Mouse (Mus musculus): ENCODE measurements around the gene Pglyrp2. TPM values are rescaled to one million over a fixed set of nuclear protein-coding genes. Genes with fewer than 3 reads are reported as not detected.

Pglyrp2 gene
- not detected in 2 replicates for polyA plus RNA-seq (2014; fragmentation: Nextera tagmentation; extraction: Ambion mirVana)

- ATAC-seq: no peak
- Histone ChIP-seq H3K9ac (ENCODE audit: low read length) (no peak within 1 kb of the TSS), H3K36me3 (ENCODE audit: control insufficient read depth, insufficient read depth, low read length) (no peaks in the 10 kb centered on the region), H3K27ac (ENCODE audit: low read depth, low read length) (no peak within 1 kb of the TSS), H3K4me2 (ENCODE audit: low read length) (no peak within 1 kb of the TSS), H3K27me3 (replicated peaks; ENCODE audit: control insufficient read depth, insufficient read depth, low read length) (no peaks in the 10 kb centered on the region), H3K4me1 (ENCODE audit: control insufficient read depth, insufficient read depth, low read length) (no peaks in the 10 kb centered on the region), H3K9me3 (replicated peaks; ENCODE audit: control insufficient read depth, low read length) (no peaks in the 10 kb centered on the region), H3K4me3 (ENCODE audit: low read depth, low read length) (no peak within 1 kb of the TSS)
- no peak for DNase-seq (ENCODE audit: low spot score)
- 83% methylated on average over 2 of the region's 2 CpGs for WGBS
These were observed at the start of gene Pglyrp2 for GRCm38 (mm10) chr17:32424034-32424433. TSS of gene Pglyrp2 (minus strand) at chr17:32424167.

- no peaks in the 10 kb centered on the region for H3K27me3 ChIP-seq (replicated peaks; ENCODE audit: control insufficient read depth, insufficient read depth, low read length)
- H3K4me3 ChIP-seq (ENCODE audit: low read depth, low read length): no peak overlapping the region
- H3K9me3 ChIP-seq (replicated peaks; ENCODE audit: control insufficient read depth, low read length): no peaks in the 10 kb centered on the region
- H3K36me3 ChIP-seq (ENCODE audit: control insufficient read depth, insufficient read depth, low read length): no peaks in the 10 kb centered on the region
- H3K4me1 ChIP-seq (ENCODE audit: control insufficient read depth, insufficient read depth, low read length): no peaks in the 10 kb centered on the region
- WGBS: 70% methylated on average over 7 of the region's 7 CpGs
- H3K9ac ChIP-seq (ENCODE audit: low read length): no peak overlapping the region
- no peak overlapping the region for H3K4me2 ChIP-seq (ENCODE audit: low read length)
- no peak overlapping the region for H3K27ac ChIP-seq (ENCODE audit: low read depth, low read length)
- DNase-seq (ENCODE audit: low spot score) (no peak), ATAC-seq (no peak)
These were observed 48.2 kb upstream of the Pglyrp2 start for GRCm38 (mm10) chr17:32472176-32472575.

GRCm38 (mm10) chr17:32470795-32471194, 46.8 kb upstream of the Pglyrp2 start:
- H3K4me1 ChIP-seq (ENCODE audit: control insufficient read depth, insufficient read depth, low read length): no peaks in the 10 kb centered on the region
- no peak overlapping the region for H3K4me2 ChIP-seq (ENCODE audit: low read length)
- no peak overlapping the region for H3K4me3 ChIP-seq (ENCODE audit: low read depth, low read length)
- WGBS: 90% methylated on average over 4 of the region's 4 CpGs
- H3K27me3 ChIP-seq (replicated peaks; ENCODE audit: control insufficient read depth, insufficient read depth, low read length): no peaks in the 10 kb centered on the region
- H3K27ac ChIP-seq (ENCODE audit: low read depth, low read length): no peak overlapping the region
- H3K9me3 ChIP-seq (replicated peaks; ENCODE audit: control insufficient read depth, low read length): no peaks in the 10 kb centered on the region
- no peak overlapping the region for H3K9ac ChIP-seq (ENCODE audit: low read length)
- no peaks in the 10 kb centered on the region for H3K36me3 ChIP-seq (ENCODE audit: control insufficient read depth, insufficient read depth, low read length)
- ATAC-seq (no peak), DNase-seq (ENCODE audit: low spot score) (no peak)

- no peak overlapping the region for H3K4me3 ChIP-seq (ENCODE audit: low read depth, low read length)
- no peak overlapping the region for H3K27ac ChIP-seq (ENCODE audit: low read depth, low read length)
- no peak overlapping the region for H3K9ac ChIP-seq (ENCODE audit: low read length)
- WGBS: 61% methylated on average over 7 of the region's 7 CpGs
- H3K27me3 ChIP-seq (replicated peaks; ENCODE audit: control insufficient read depth, insufficient read depth, low read length): no peaks in the 10 kb centered on the region
- DNase-seq (ENCODE audit: low spot score): no peak
- no peaks in the 10 kb centered on the region for H3K36me3 ChIP-seq (ENCODE audit: control insufficient read depth, insufficient read depth, low read length)
- no peaks in the 10 kb centered on the region for H3K9me3 ChIP-seq (replicated peaks; ENCODE audit: control insufficient read depth, low read length)
- ATAC-seq: no peak
- no peak overlapping the region for H3K4me2 ChIP-seq (ENCODE audit: low read length)
- H3K4me1 ChIP-seq (ENCODE audit: control insufficient read depth, insufficient read depth, low read length): no peaks in the 10 kb centered on the region
These were observed 44.5 kb upstream of the Pglyrp2 start for GRCm38 (mm10) chr17:32468494-32468893.

GRCm38 (mm10) chr17:32454997-32455396, 31.0 kb upstream of the Pglyrp2 start:
- Histone ChIP-seq H3K27ac (ENCODE audit: low read depth, low read length) (no peak overlapping the region), H3K4me3 (ENCODE audit: low read depth, low read length) (no peak overlapping the region), H3K27me3 (replicated peaks; ENCODE audit: control insufficient read depth, insufficient read depth, low read length) (0 out of 2 replicates have a peak, but pooled peaks cover 4% of the 10 kb centered on the region), H3K36me3 (ENCODE audit: control insufficient read depth, insufficient read depth, low read length) (no peaks in the 10 kb centered on the region), H3K4me2 (ENCODE audit: low read length) (no peak overlapping the region), H3K4me1 (ENCODE audit: control insufficient read depth, insufficient read depth, low read length) (peaks cover 6% of the 10 kb centered on the region), H3K9ac (ENCODE audit: low read length) (no peak overlapping the region), H3K9me3 (replicated peaks; ENCODE audit: control insufficient read depth, low read length) (no peaks in the 10 kb centered on the region)
- ATAC-seq (no peak), DNase-seq (ENCODE audit: low spot score) (no peak)
- 55% methylated on average over 2 of the region's 2 CpGs for WGBS

- Histone ChIP-seq H3K27ac (ENCODE audit: low read depth, low read length) (no peak overlapping the region), H3K9ac (ENCODE audit: low read length) (no peak overlapping the region), H3K4me1 (ENCODE audit: control insufficient read depth, insufficient read depth, low read length) (peaks cover 6% of the 10 kb centered on the region), H3K4me2 (ENCODE audit: low read length) (no peak overlapping the region), H3K27me3 (replicated peaks; ENCODE audit: control insufficient read depth, insufficient read depth, low read length) (0 out of 2 replicates have a peak, but pooled peaks cover 4% of the 10 kb centered on the region), H3K9me3 (replicated peaks; ENCODE audit: control insufficient read depth, low read length) (no peaks in the 10 kb centered on the region), H3K36me3 (ENCODE audit: control insufficient read depth, insufficient read depth, low read length) (no peaks in the 10 kb centered on the region), H3K4me3 (ENCODE audit: low read depth, low read length) (no peak overlapping the region)
- 73% methylated on average over 4 of the region's 4 CpGs for WGBS
- ATAC-seq (no peak), DNase-seq (ENCODE audit: low spot score) (no peak)
These were observed 30.2 kb upstream of the Pglyrp2 start for GRCm38 (mm10) chr17:32454188-32454587.

- 0 out of 2 replicates have a peak, but pooled peaks cover 4% of the 10 kb centered on the region for H3K27me3 ChIP-seq (replicated peaks; ENCODE audit: control insufficient read depth, insufficient read depth, low read length)
- DNase-seq (ENCODE audit: low spot score) (peak; percentile 36), ATAC-seq (no peak)
- H3K27ac ChIP-seq (ENCODE audit: low read depth, low read length): no peak within 1 kb of the TSS
- H3K4me1 ChIP-seq (ENCODE audit: control insufficient read depth, insufficient read depth, low read length): peaks cover 6% of the 10 kb centered on the region
- no peaks in the 10 kb centered on the region for H3K36me3 ChIP-seq (ENCODE audit: control insufficient read depth, insufficient read depth, low read length)
- peak within 1 kb of the TSS; percentile 43 for H3K9ac ChIP-seq (ENCODE audit: low read length)
- WGBS: under 1% methylated on average over 19 of the region's 19 CpGs
- peak within 1 kb of the TSS; percentile 16; the same call in 1 of the 2 replicates for H3K4me3 ChIP-seq (ENCODE audit: low read depth, low read length)
- no peaks in the 10 kb centered on the region for H3K9me3 ChIP-seq (replicated peaks; ENCODE audit: control insufficient read depth, low read length)
- H3K4me2 ChIP-seq (ENCODE audit: low read length): peak within 1 kb of the TSS; percentile 52
These were observed 28.5 kb upstream of the Pglyrp2 start, which contains the start of gene Cyp4f39 for GRCm38 (mm10) chr17:32452482-32452881. TSS of gene Cyp4f39 (plus strand) at chr17:32452723.

- Histone ChIP-seq H3K27ac (ENCODE audit: low read depth, low read length) (no peak overlapping the region), H3K4me2 (ENCODE audit: low read length) (no peak overlapping the region), H3K36me3 (ENCODE audit: control insufficient read depth, insufficient read depth, low read length) (no peaks in the 10 kb centered on the region), H3K27me3 (replicated peaks; ENCODE audit: control insufficient read depth, insufficient read depth, low read length) (0 out of 2 replicates have a peak, but pooled peaks cover 4% of the 10 kb centered on the region), H3K9ac (ENCODE audit: low read length) (no peak overlapping the region), H3K9me3 (replicated peaks; ENCODE audit: control insufficient read depth, low read length) (no peaks in the 10 kb centered on the region), H3K4me1 (ENCODE audit: control insufficient read depth, insufficient read depth, low read length) (peaks cover 6% of the 10 kb centered on the region), H3K4me3 (ENCODE audit: low read depth, low read length) (no peak overlapping the region)
- ATAC-seq (no peak), DNase-seq (ENCODE audit: low spot score) (no peak)
- WGBS: 65% methylated on average over 2 of the region's 2 CpGs
These were observed 27.0 kb upstream of the Pglyrp2 start for GRCm38 (mm10) chr17:32450844-32451537.

- Histone ChIP-seq H3K4me3 (ENCODE audit: low read depth, low read length) (no peak overlapping the region), H3K9ac (ENCODE audit: low read length) (no peak overlapping the region), H3K9me3 (replicated peaks; ENCODE audit: control insufficient read depth, low read length) (no peaks in the 10 kb centered on the region), H3K27me3 (replicated peaks; ENCODE audit: control insufficient read depth, insufficient read depth, low read length) (0 out of 2 replicates have a peak, but pooled peaks cover 4% of the 10 kb centered on the region), H3K27ac (ENCODE audit: low read depth, low read length) (no peak overlapping the region), H3K36me3 (ENCODE audit: control insufficient read depth, insufficient read depth, low read length) (no peaks in the 10 kb centered on the region), H3K4me1 (ENCODE audit: control insufficient read depth, insufficient read depth, low read length) (peaks cover 6% of the 10 kb centered on the region), H3K4me2 (ENCODE audit: low read length) (no peak overlapping the region)
- DNase-seq (ENCODE audit: low spot score): no peak
- 89% methylated on average over 1 of the region's 1 CpGs for WGBS
- no peak for ATAC-seq
These were observed 25.1 kb upstream of the Pglyrp2 start for GRCm38 (mm10) chr17:32449042-32449441.
